Mouse (Mus musculus) mature B cell (primary cell): ENCODE results near the gene Cd63.

Source experiments
- in situ Hi-C: fragments of 300-500 bp; cut with MboI; formaldehyde crosslinking; loops from 2 replicates; pipeline ENCODE4 v1.14.3; 2019

Gene Cd63

DNA sequence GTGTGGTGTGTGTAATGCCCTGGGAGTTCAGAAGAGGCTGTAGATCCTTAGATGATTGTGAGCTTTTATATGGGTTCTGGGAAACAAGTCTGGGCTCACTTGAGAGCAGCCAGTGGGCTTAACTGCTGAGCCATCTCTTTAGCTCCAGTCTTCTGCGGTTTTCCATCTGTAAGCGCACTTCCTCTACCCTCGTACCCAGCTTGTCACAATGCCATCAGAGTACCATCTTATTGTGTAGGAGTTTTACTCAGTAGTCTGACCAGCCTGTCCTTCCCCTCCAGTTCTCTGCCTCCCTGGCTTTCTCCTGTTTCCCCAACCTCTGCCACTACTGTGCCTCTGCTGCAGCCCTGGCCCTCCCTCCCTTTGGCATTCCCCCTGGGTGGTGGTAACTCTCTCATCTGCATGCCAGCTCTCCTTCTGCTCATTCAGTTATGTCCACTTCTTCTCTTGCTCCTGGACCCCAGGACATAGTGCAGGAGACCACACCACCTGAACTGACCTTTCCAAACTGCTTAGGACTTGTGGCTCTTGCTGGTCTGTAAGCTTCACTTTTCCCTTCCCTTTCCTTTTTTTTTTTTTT lies 1.7 kb downstream of the Cd63 start:
- in situ Hi-C loops, result no loop called here

DNA sequence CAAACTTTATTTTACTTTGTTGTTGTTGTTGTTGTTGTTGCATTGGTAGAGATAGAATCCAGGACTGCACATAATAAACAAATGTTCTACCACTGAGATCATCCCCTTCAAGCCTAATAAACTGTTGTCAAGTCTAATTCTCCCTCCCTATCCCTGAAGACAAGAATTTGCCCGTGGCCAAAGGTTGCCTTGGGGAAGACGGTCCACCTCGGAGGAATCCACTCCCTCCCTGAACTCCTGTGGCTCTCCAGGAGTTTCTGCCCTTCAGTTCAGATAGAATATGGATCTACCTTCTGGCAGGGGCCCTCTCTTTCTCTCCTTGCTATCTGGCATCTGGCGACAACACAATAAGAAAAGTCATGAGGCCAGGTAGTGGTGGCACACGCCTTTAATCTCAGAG lies 4.0 kb downstream of the Cd63 start:
- in situ Hi-C loops, result no loop called here

DNA sequence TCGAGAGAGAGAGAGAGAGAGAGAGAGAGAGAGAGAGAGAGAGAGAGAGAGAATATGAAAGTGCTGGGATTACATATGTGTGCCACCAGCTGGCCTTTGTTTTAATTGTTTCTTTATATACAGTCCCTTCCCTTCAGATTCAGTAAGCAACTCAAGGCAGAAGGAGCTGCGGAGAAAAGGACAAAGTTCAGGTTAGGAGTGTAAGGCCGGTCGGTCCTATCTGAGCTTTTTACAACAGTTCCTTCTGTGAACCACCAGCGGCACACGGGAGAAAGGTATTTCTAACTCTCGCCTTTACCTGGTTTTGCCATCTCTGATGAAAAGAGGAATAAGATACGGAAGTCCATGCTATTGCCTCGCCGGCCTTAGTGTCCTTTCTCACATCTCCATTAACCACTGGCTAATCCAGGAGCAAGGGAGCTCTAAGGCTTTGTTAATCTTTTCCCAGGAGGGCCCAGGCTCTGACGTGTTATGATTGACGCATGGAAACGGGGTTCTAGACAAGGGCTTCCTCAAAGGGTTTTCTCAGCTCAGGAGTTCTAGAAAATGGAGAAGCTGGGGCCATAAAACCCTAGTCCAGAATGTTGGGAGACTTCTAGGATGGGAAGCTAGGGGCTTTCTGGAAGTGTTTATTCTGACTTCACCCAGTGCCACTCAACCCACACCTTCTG lies 8.1 kb downstream of the Cd63 start:
- in situ Hi-C loops, result no loop called here

DNA sequence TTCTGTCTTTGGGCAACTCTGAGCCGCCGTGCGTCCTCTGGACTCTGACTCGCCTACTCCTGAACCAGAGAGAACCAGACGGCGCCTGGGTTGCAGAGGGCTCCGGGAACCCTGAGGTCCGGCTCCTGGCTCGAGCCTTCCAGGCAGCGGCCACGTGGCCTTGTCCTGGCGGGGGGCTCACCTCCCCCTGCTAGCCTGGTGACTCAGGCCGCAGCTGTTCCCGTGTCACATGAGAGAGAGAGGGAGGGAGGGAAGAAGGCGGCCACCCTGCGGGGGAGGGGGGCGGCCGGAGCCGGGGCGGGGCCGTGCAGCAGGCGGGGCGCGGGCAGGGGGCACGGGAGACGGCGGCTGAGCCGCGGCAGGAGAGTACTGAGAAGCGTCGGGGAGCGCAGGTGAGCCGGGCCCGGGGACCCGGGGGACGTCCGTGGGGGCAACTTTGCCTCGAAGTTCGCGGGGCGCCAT lies 8.8 kb downstream of the Cd63 start:
- in situ Hi-C loops, result no loop called here

DNA sequence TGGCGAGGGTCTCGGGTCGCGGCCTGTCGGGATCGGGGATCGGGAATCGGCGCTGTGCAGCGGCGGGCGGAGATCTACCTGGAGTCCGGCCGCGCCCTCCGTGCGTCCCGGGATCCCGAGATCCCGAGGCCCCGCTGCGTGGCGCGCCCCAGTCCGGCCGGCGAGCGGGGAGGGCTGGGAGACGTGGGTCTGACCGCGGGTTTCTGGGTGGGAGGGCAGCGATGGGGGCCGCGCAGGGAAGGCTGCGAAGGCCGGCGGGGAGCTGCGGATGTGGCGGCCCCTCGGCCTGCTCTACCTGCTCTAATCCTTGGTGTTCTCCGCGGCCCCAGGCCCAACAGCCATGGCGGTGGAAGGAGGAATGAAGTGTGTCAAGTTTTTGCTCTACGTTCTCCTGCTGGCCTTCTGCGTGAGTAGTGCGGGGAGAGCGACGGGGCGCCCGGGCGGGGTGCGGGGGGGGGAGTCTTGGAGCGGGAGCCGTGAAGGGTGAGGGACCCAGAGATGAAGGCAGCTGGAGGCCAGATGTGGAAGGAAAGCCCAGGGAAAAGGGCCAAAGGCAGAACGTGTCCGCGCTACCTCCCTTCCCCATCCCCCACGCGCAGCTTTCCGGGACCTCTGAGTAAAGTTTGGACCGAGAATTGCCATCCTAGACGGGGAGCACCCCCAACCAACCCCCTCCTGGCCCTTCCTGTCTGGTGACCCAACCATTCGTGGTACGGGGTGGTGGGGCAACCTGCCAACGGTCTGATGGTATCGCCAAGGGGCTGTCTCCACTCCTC lies 9.5 kb downstream of the Cd63 start:
- in situ Hi-C loops, result no loop called here

DNA sequence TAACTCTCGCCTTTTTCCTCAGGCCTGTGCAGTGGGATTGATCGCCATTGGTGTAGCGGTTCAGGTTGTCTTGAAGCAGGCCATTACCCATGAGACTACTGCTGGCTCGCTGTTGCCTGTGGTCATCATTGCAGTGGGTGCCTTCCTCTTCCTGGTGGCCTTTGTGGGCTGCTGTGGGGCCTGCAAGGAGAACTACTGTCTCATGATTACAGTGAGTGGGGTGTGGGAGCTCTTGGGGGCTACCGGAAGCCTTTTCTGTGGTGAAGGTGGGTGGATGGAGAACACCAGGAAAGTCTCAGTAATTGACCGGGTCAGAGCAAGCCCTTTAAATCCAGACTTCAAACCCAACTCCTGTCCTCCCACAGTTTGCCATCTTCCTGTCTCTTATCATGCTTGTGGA lies 10.6 kb downstream of the Cd63 start:
- in situ Hi-C loops, result no loop called here

DNA sequence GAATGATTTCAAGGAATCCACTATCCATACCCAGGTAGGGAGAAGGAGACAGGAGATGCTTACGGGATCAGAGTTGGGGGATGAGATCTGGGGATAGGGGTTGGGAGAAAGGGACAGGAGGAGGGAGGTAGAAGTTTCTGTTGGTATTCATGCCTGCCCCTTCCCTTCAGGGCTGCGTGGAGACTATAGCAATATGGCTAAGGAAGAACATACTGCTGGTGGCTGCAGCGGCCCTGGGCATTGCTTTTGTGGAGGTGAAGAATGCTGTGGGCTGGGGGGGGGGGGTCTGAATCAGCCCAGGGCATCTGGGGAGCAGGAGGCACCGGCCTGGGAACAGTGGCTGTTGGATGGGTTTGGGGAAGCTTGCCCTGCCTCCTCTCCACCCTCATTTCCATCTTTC lies 11.5 kb downstream of the Cd63 start:
- in situ Hi-C loops, result no loop called here

DNA sequence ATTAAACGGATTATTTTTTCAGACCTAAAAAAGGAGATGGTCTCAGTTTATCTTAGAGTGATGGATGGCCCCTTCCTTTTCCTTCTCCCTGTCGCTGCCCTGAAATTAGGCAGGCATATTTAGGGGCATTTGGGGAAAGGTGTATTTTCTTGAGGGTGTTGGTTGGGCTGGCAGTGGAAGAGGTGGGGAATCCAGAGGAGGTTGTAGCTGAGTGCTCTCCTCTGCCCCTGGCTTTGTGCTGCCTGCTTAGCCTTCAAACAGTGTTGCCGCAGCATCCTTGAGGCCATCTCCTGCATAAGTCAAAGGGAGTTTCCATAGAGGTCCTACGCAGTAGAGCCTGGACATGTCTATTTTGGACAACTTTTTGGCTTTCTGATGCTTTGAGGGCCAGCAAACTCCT lies 12.0 kb downstream of the Cd63 start:
- in situ Hi-C loops, result no loop called here

DNA sequence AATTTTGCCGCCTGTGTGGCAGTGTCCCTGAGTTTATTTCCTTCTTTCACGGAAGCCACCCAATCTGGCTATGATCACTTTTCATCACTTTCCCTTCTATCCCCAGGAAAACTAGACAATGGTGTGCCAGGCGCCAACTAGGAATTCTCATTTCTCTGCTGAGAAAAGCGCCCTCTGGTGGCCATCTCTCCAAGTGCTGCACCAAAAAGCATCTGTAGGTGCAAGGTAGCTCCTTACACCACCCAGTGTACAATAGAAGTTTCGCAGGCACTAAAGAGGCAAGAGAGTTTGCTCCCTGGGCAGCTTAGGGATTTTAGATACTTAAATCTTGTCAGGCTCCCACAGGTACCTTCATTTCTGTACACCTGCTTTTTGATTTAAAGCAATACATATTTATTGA lies 12.4 kb downstream of the Cd63 start:
- in situ Hi-C loops, result no loop called here

DNA sequence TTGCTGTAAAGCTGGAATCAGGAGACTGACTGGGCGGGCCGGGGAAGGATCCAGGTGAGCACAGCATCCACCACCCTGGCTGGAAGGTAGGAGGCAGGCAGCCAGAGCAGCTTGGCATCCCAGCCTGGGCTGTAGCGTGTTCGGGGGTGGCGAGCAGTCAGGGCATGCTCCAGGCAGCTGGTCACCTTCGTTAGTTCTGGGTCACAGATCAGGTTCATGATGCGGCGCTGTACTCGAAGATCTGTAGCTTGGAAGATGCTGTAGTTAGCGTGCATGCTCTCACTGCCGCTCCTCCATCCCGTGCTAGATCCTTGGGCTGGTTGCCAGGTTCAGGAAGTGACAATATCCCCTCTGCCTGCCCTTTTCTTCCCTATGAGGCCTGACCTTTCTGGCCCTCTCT lies 12.9 kb downstream of the Cd63 start:
- in situ Hi-C loops, result no loop called here

DNA sequence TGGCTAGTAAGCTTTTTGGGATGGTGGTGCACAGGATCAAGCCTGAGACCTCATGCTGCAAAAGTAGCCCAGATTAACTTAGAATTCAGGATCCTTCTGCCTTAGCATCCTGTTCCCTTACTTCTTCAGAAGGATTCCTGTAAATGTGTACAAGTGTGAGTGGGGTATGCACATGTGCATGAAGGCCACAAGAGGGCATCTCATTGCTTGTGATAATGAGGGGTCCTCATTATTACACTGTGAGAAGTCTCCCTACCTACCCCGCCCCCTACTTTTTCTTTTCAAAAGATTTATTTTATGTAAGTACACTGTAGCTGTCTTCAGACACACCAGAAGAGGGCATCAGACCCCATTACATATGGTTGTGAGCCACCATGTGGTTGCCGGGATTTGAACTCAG lies 14.8 kb downstream of the Cd63 start:
- in situ Hi-C loops, result no loop called here

DNA sequence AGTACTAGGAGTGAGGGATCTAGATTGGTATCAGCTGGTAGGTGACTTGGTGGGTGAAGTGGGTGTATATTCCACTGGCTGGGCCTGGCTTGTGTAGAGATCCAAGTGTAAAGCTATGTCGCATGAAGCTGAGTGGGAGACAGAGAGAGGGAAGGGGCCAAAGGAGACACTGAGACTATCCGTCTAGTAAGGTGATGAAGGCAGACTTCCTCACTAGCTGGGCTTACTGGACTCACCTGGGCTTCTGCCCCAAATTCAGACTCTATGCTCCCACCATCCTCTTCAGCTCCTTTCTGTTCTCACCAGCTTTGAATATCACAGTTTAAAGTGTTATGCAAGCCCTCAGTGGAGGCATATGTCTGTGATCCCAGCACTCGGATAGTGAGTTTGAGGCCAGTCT lies 15.9 kb downstream of the Cd63 start:
- in situ Hi-C loops, result no loop called here

DNA sequence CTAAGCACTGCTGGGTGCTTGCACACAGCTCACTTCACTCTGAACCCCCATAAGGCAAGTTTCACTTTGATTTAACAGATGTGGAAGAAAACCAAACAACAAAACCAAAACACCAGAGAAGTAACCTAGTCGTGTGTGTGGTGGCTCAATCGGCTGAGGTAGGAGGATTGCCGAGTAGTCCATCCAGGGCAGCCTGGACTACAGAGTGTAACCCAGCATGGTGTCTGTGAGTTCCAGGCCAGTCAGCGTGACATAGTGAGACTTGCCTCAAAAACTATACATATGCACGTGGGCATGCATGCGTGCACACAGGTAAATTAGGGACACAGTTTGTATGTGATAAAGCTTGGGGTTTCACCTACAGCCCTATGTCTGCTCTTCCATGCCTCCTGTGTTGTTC lies 16.6 kb downstream of the Cd63 start:
- in situ Hi-C loops, result no loop called here

DNA sequence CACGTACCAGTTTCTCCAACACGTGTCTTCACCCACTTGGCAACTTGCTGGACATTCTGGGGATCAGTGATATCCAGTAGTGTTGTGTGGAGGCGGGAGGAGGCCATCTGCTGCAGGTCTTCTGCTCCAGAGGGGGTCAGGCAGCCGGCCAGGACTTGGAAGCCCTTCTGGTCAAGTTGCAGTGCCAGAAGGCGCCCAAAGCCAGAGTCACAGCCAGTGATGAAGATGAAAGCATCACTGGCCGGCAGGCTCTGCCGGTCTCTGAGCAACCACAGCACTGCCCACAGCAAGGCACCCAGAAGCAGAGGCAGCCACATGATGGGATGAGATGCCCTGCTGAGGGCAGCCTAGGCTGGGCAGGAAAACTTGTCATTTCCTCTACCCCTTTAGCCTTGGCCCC lies 17.5 kb downstream of the Cd63 start:
- in situ Hi-C loops, result no loop called here

DNA sequence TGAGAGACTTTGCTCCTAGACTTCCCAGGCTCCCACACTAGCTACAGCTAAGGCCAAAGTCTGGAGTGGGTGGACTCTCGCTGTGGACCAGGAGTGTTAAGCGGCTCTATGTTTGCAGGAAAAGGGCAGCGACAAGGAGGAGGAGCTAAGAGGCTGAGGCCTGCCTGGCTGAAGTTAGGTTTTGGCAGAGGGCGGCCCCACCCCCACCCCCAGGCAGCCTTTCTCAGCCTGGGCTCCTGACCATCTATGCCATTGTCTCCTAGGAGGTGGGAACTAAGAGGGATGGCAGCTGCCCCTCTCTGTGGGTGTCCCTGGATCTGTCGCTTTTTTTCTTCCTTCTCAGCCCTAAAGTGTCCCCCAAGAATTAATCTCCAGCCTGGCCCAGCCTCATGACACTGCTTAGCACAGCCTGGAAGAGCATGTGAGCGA lies 18.4 kb downstream of the Cd63 start:
- in situ Hi-C loops, result no loop called here

DNA sequence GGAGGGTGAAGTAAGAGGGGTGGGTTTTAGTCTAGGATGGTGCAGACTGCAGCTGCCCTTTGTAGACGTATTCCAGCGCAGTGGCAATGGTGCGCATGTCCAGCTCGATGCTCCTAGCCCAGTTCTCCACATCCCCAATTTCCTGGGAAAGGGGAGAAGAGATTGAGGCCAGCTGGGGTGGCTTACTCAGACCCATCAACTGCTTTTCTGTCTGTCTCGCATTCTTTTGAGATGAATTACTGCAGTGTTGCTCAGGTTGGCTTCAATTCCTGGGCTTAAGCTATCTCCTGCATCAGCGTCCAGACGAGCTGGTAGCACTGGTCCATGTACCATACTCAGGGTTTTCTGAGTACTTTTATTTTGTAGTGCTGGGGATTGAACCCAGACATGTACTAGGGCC lies 19.2 kb downstream of the Cd63 start:
- in situ Hi-C loops, result no loop called here

DNA sequence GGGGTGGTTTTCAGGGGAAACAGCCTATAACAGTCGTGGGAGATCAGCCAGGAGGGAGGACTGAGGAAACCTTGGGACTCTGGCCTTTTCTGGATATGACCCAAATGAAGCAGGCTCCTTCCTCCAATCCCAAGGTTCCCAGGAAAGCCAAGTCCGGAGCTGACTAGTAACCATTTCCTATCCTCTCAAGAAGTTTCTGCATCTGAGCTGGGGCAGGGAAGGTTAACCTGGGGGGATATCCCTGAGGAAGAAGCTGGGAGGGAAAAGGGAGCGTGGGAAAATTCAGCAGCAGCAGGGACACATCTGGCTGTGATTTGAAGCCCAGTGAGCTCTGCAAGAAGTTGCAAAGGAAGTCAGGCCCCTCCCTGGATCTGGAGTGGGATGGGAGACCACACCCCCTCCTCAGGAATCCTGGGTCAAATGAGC lies 20.0 kb downstream of the Cd63 start:
- in situ Hi-C loops, result no loop called here

DNA sequence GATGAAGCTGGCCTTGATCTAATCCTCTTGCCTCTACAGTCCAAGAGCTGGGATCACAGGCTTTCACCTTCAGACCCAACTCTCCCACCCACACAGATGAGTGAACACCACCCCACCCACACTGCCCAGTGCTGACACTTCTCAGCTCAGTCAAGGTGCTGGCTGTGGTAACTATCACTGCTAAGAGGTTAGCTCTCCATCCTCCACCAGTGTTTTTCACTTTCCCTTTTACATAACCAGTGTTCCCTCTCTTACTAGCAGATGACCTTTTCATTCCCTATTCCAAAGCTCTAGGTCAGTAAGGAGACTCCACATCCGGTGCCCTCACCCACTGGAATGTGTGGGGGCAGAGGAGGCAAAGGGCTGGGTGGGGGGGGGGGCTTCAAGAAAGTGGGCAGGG lies 20.5 kb downstream of the Cd63 start:
- in situ Hi-C loops, result no loop called here

DNA sequence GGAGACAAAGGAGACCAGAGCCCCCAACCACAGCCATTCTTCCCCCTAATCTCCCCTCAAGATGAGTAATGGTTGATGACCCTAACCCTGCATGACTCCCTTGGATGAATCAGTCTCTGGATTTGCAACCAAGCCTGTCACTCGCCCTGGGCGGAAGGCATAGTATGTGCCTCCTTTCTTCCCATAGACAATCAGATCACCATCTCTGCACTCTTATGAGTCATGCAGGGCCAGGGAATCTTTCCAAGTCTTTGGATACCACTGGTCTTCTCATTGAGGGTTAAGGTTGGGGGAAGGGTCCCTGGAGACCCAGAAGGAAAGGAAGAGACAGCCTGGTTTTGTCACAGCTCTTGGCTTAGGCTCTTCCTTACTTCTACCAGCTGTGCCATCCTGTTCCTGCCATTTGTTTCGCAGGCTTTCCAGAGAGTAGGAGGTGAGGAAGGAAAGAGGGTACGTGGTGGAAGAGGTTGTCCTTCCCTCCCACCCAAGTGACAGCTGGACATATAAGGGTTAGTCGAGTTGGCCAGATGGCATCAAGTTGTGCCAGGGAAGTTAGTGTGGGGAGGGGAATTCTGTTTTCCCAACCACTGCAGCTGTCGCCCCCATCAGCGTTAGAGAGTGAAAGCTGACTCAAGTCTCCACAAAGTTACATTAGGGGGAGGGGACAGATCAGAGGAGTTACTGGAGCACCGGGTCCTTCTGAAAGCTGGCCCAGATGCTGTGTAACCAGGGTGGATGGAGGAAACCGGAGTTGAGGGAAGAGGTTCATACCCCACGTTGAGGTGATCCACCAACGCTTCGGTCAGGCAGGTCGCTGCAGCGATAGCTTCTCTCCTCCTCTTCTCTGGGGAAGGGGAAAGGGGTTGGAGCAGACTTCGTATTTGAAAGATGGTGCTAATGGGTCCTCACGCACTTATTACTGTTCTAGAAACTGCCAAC lies 21.4 kb downstream of the Cd63 start:
- in situ Hi-C loops, result no loop called here

DNA sequence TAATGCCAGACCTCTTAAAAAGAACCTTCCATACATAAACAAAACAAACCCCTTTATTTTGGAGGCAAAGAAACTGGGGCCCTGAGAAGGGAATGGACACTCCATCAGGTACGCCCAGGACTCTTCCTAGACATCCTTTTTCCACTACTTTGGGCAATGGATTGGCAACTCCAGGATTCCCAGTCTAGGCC lies 21.9 kb downstream of the Cd63 start, which contains the start of gene Rdh5:
Gene Rdh5 (minus strand): TSS at position 67 of the 191 bp plus-strand sequence.
- in situ Hi-C loops, result no loop called here

DNA sequence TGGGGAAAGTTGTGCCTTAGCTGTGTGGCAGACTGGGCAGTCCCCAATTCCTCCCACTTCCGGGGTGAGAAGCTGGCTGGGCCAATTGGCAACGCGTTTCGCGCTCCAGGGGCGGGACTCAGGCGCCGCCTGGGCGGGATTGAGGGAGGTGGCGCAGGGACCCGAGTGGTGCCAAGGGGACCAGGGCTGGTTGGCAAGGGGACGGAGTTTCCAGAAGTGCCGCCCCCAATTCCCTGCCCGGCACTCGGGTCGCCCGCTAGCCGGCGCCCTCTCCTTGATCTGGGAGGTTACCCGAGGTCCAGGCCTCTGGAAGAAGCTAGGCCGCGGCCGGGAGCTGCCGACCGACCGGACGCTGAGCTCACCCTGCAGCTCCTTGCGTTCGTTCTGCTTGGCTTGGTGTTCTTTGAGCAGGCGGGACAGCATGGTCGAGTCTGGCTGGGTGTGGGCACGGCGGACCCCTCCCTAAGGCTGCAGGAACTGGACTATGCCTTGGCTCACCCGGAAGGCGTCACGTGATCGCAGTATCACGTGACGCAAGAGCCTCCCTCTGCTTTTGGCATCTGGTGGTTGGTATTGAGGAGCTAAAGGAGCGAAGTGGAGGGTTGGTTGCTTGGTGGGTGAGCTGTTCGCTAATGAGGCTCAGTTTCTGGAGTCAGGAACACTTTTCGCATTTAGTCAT lies 22.4 kb downstream of the Cd63 start:
- in situ Hi-C loops, result no loop called here

DNA sequence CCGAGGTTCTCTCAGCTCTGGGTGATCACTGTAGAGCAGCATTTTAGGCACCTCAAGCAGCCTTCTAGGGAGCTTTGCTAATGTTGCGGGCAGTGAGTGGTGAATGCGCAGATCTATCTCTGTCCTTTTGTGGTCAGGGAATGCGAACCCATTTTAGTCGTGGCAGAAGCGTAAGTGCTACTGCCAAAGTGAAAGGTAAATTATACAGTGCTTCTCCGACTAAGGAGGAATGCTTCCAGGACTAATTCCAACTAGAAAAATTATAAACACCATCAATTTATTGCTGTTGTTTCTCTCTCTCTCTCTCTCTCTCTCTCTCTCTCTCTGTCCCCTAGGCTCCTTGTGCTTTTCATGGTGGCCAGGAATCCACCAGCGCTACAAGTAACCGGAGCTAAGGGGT lies 23.1 kb downstream of the Cd63 start, which contains the start of gene Bloc1s1:
Gene Bloc1s1 (minus strand): TSS at position 101 of the 400 bp plus-strand sequence.
- in situ Hi-C loops, result no loop called here
